Mouse (Mus musculus): ENCODE measurements around the gene Mitf.

The Mitf gene

GRCm38 (mm10) chr6:97950033-97950881, 143.4 kb downstream of the Mitf start:
- no peak for DNase-seq (ENCODE audit: low spot score)

- DNase-seq (ENCODE audit: low spot score) = no peak
These were observed 144.0 kb downstream of the Mitf start for GRCm38 (mm10) chr6:97950882-97951245.

GRCm38 (mm10) chr6:97951711-97952110, 144.9 kb downstream of the Mitf start:
- DNase-seq (ENCODE audit: low spot score) = no peak

- DNase-seq (ENCODE audit: low spot score) = peak; percentile 21
These were observed 146.0 kb downstream of the Mitf start for GRCm38 (mm10) chr6:97952845-97953244.

- DNase-seq (ENCODE audit: low spot score) = no peak
These were observed 149.3 kb downstream of the Mitf start for GRCm38 (mm10) chr6:97956121-97956520.

GRCm38 (mm10) chr6:97956636-97957035, 149.8 kb downstream of the Mitf start:
- DNase-seq (ENCODE audit: low spot score) = no peak

- no peak for DNase-seq (ENCODE audit: low spot score)
These were observed 151.4 kb downstream of the Mitf start for GRCm38 (mm10) chr6:97958276-97958675.

- DNase-seq (ENCODE audit: low spot score) = no peak
These were observed 154.9 kb downstream of the Mitf start for GRCm38 (mm10) chr6:97961776-97962175.

- no peak for DNase-seq (ENCODE audit: low spot score)
These were observed 155.5 kb downstream of the Mitf start for GRCm38 (mm10) chr6:97962311-97962710.

GRCm38 (mm10) chr6:97964750-97965149, 157.9 kb downstream of the Mitf start:
- no peak for DNase-seq (ENCODE audit: low spot score)

GRCm38 (mm10) chr6:97981668-97982067, 174.8 kb downstream of the Mitf start:
- no peak for DNase-seq (ENCODE audit: low spot score)

GRCm38 (mm10) chr6:97985658-97986057, 178.8 kb downstream of the Mitf start:
- DNase-seq (ENCODE audit: low spot score) = no peak

GRCm38 (mm10) chr6:97986417-97986816, 179.6 kb downstream of the Mitf start:
- no peak for DNase-seq (ENCODE audit: low spot score)

GRCm38 (mm10) chr6:97993507-97993906, 186.7 kb downstream of the Mitf start:
- no peak for DNase-seq (ENCODE audit: low spot score)

GRCm38 (mm10) chr6:97995606-97996307, 188.9 kb downstream of the Mitf start:
- DNase-seq (ENCODE audit: low spot score) = no peak

GRCm38 (mm10) chr6:98001551-98001950, 194.7 kb downstream of the Mitf start:
- no peak for DNase-seq (ENCODE audit: low spot score)

GRCm38 (mm10) chr6:98003114-98003513, 196.3 kb downstream of the Mitf start:
- DNase-seq (ENCODE audit: low spot score) = peak; percentile 34

GRCm38 (mm10) chr6:98005566-98005965, 198.7 kb downstream of the Mitf start:
- no peak for DNase-seq (ENCODE audit: low spot score)

GRCm38 (mm10) chr6:98015066-98015465, 208.2 kb downstream of the Mitf start:
- DNase-seq (ENCODE audit: low spot score) = no peak

- no peak for DNase-seq (ENCODE audit: low spot score)
These were observed 209.0 kb downstream of the Mitf start for GRCm38 (mm10) chr6:98015819-98016218.

- no peak for DNase-seq (ENCODE audit: low spot score)
These were observed 217.0 kb downstream of the Mitf start for GRCm38 (mm10) chr6:98023876-98024275.

GRCm38 (mm10) chr6:98038513-98038912, 231.7 kb downstream of the Mitf start:
- DNase-seq (ENCODE audit: low spot score) = no peak

GRCm38 (mm10) chr6:98041795-98042194, 234.9 kb downstream of the Mitf start:
- no peak for DNase-seq (ENCODE audit: low spot score)

Measured in left cerebral cortex, adult 11 months (tissue).